Mouse (Mus musculus): Measurements from ENCODE around the gene Klk4.

Gene Klk4

DNA sequence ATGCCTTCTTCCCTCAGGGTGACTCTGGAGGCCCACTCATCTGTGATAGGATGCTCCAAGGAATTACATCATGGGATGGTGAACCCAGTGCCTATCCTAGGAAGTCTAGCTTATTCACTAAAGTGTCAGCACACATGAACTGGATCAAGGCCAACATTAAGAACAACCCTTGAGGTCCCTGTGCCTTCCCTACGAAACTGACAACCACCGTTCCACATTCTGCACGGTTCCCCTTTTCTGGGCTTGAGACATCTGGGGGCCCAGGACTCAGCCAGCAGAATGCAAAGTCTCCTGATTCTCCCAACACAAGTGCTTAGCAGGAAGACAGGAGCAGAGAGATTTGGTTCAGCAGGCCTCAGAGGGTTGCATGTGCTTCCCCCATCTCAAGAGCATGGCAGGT is 39.6 kb downstream of the Klk4 start:
- DNase-seq, result no peak

DNA sequence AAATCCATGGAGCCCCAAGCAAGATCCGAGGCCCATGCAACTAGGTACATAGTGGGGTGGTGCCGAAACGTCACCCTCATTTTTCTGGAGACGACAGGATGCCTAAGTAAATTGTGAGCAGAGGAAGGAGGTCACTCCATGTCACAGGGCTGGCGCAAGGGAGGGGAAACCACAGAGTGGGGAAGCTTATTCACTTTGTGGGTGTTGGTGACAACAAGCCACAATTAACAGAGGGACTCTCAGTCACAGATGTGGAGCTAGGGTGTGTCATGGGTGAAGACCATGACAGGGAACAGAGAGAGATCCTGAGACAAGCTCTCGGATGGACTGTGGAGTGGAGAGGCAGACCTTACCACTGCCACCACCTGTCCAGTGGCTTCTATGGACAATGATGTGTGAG is 40.1 kb downstream of the Klk4 start:
- DNase-seq, result no peak

DNA sequence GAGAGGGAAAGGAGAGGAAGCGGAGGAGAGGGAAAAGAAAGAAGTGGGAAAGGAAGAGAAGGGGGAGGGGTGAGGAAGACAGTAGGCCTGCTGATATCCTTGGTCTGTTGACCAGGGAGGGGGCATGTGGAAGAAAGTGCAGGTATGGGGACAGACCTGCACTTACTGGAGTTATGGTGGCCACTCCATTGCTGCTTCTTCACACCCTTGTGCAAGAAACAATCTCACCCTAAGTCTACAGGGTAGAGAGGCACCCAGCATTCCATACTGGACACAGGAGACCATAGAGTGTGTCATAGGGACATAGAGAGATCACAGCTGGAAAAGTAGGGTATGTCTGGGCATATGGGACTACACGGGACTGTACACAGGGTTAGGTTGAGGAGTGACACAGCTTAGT is 41.0 kb downstream of the Klk4 start:
- DNase-seq, result no peak

DNA sequence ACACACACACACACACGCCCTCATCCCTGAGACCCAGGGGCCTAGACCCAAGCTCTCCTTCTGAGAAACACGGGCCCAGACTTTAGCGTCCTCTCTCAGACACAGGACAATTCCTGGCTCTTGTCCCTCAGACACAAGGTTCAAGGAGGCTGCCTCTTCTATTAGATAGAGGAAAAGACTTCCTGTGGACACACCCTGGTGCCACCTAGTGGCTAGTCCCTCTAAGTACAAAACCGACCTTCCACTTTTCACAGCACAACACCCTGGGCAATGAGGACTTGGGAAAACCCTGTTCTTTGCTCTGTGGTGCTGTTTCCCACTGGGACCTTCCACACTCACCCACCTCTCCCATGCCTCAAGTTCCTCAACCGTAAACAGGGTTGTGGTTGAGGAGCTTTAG is 45.0 kb downstream of the Klk4 start:
- DNase-seq, result no peak

DNA sequence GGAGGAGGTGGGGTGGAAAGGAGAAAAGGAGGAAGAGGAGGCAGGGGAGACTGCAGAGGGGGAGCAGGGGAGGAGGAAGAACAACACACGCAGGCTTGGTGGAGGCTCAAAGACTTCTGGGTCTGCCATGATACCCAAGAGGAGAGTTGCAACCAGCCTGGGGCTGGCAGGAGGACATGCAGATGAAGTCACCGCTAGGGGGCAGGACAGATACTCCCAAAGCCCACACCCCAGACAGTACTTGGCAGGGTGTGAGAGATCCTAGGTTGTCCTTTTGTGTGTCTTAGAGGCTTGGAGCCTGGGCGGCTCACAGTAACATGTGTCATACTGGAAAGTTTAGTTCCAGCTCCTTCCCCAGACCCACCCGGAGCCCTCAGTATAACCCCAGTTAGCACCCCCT is 47.6 kb downstream of the Klk4 start:
- DNase-seq, result peak; percentile 32

DNA sequence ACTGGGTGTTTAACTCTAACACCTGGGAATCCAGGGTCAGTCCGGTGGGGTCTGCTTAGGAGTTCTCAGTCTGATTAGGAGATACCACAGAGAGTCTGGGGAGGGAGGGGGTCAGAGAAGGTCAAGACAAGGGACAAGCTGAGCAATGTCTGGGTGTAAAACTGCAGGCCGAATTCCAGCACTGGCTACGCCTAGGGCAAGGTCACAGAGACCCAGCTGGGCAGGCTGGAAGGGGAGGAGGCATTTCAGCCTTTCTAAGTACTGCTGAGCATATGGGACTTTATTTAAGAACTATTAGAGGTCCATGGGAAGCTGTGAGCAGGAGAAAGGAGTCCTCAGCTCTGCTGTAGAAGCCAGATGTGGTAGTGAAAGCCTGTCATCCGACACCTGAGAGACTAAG is 51.4 kb downstream of the Klk4 start:
- DNase-seq, result peak; percentile 13

DNA sequence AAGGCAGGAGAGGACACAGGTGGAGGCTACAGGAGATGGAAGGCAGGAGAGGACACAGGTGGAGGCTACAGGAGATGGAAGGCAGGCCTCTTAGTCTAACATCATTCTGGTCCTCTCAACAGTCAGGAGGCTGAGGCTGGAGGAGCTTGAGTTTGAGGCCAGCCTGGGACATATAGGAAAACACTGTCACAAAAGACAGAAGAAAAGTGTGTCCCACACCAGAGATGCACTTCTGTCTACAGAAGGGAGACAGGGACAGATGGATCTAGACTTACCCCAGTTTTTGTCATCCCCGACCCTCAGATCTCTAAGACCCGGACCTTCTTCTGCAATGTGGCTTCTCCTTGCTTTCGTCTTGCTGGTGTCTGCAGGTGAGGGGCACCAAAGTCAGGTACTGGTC is 52.5 kb downstream of the Klk4 start, which contains the start of gene Klk15:
Gene Klk15 (plus strand): TSS at position 301 of the 400 bp plus-strand sequence.
- DNase-seq, result no peak

DNA sequence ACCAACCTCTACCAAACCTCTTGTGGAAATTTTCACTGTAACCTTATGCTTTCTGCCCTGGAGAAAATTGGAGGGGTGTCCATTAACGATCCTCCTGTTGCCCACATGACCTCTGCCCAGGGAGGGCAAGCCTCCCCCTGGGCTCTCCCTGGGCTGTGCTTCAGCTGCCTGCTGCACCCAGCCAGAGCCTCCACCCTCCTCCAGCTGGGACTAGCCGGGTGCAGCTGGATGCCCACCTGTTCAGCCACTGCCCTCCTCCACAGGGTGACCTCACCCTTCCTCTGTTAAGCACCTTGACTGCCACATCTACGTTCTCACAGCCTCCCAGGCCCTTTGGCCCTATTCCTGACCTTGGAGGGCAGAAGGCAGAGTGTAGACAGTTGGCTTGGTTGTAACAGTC is 53.8 kb downstream of the Klk4 start:
- peak; percentile 49 for DNase-seq

Measured in kidney, postnatal 14 days (tissue).